Mouse (Mus musculus): Measurements from ENCODE around the gene Cib1.

DNA sequence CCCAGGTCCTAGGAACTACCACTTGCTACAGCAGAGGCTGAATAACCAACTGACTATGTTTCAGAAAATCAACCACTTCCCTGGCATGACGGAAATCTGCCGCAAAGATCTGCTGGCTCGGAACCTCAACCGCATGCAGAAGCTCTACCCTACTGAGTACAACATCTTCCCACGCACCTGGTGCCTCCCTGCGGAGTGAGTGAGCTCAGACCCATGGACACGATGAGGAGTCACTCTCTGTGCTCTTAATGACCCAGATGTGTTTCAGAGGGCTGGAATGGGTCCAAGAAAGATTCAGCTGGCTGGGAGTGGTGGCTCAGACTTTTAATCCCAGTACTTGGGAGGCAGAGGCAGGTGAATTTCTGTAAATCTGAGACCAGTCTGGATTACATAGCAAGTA lies 19.8 kb upstream of the Cib1 start:
- TF ChIP-seq CTCF (conservative IDR thresholded peaks at IDR 0.05; ENCODE audit: low read length) (no peak), NANOG (IDR thresholded peaks at IDR 0.05; ENCODE audit: borderline replicate concordance, low read length) (no peak)
